Mouse (Mus musculus) hindbrain, embryonic 13.5 days (tissue): ENCODE data around the gene Lair1. TPM values are rescaled to one million over a fixed set of nuclear protein-coding genes. Genes with fewer than 3 reads are reported as not detected.
"Not testable (repeated sequence)": the region's sequence is repeated elsewhere in the genome, so short reads cannot be mapped to it uniquely, and the experiment has no call there.

Experiments used
- ATAC-seq: fragments of 200-750 bp; cut with Nextera tagmentation; 2 replicates; pipeline ENCODE4 v1.8.0; 2017; ENCODE audit warnings: moderate TSS enrichment; ENCODE audit not compliant: low FRiP score
- H3K27ac ChIP-seq: fragments of 300-500 bp; sonication (generic); 2 replicates; pipeline ENCODE4 v1.5.1; 2015; ENCODE audit warnings: inconsistent platforms, mild to moderate bottlenecking, moderate library complexity
- H3K27me3 ChIP-seq: fragments of 300-500 bp; sonication (generic); 2 replicates; pipeline ENCODE4 v1.6.1; 2015; ENCODE audit warnings: mild to moderate bottlenecking, inconsistent platforms
- H3K36me3 ChIP-seq: fragments of 300-500 bp; sonication (generic); 2 replicates; pipeline ENCODE4 v1.6.1; 2015; ENCODE audit warnings: mild to moderate bottlenecking, inconsistent platforms
- H3K4me1 ChIP-seq: fragments of 300-500 bp; sonication (generic); replicated peaks from 2 replicates; pipeline ENCODE4 v1.6.1; 2015; ENCODE audit warnings: inconsistent platforms
- H3K4me2 ChIP-seq: fragments of 300-500 bp; sonication (generic); 2 replicates; pipeline ENCODE4 v1.6.1; 2015; ENCODE audit warnings: inconsistent platforms, mild to moderate bottlenecking, moderate library complexity
- H3K4me3 ChIP-seq: fragments of 300-500 bp; sonication (generic); 2 replicates; pipeline ENCODE4 v1.5.1; 2015; ENCODE audit warnings: mild to moderate bottlenecking, inconsistent platforms
- H3K9ac ChIP-seq: fragments of 300-500 bp; sonication (generic); 2 replicates; pipeline ENCODE4 v1.6.1; 2015; ENCODE audit warnings: mild to moderate bottlenecking, inconsistent platforms
- H3K9me3 ChIP-seq: fragments of 300-500 bp; sonication (generic); 2 replicates; pipeline ENCODE4 v1.6.1; 2016; ENCODE audit warnings: inconsistent platforms
- WGBS: fragments of 180-500 bp; shearing (Covaris S2); methylation state at CpG from one replicate; pipeline ENCODE4 v1.1.7; 2015; 5-methylcytosine and 5-hydroxymethylcytosine counted together
- polyA plus RNA-seq: library from polyadenylated mRNA; unstranded; fragments of >200 nt; fragmentation: Nextera tagmentation; extraction: Ambion mirVana; gene quantifications from 2 replicates; pipeline ENCODE4 v1.2.1, GENCODE M21; 2015

Lair1 gene
- polyA plus RNA-seq, 1 experiment from 2014 or later, result 4.1 TPM

DNA sequence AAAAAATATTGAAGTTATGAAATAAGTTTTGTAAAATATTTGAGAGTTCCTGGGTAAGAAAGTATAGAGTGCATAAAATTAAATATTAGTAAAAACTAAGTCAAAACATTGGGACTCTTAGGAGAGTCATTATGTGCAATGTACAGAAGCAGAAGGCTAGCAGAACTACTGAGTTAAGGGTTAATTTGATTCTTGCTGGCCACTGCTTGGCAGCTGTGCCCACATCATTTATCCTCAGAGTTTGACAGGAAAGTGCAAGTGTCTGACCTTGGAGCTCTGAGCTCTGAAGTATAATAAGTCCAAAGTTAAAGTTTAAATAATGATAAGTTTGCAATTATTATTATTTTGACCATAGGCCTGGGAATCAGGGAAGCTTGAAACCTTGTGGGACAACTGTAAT is 18.7 kb upstream of the Lair1 start:
- H3K9ac ChIP-seq, result no peak overlapping the region
- H3K4me3 ChIP-seq, result no peak overlapping the region
- no peak for ATAC-seq
- no peaks in the 10 kb centered on the region for H3K4me1 ChIP-seq
- H3K9me3 ChIP-seq, result no peaks in the 10 kb centered on the region
- no peak overlapping the region for H3K27ac ChIP-seq
- no peaks in the 10 kb centered on the region for H3K36me3 ChIP-seq
- H3K4me2 ChIP-seq, result no peak overlapping the region
- H3K27me3 ChIP-seq, result no peaks in the 10 kb centered on the region

DNA sequence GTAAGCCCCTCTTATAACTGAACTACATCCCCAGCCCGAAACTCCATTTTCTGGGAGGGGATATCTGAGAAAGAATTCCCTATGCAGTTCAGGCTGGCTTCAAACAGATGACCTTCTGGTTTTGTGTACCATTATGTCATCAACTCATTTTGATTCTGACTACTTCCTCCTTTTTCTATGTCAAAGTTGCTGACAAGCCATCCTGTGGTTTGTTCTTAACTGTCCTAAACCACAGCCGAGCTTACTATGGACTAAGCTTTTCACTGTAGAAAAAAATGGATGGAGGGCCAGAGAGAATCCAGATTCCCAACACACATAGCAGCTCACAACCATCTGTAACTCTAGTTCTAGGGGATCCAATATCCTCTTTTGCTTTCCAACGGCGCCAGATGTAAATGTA is 17.5 kb upstream of the Lair1 start:
- no peak overlapping the region for H3K4me2 ChIP-seq
- no peaks in the 10 kb centered on the region for H3K4me1 ChIP-seq
- no peak overlapping the region for H3K9ac ChIP-seq
- H3K9me3 ChIP-seq, result no peaks in the 10 kb centered on the region
- no peaks in the 10 kb centered on the region for H3K27me3 ChIP-seq
- 80% methylated on average over 4 of the region's 4 CpGs for WGBS
- no peaks in the 10 kb centered on the region for H3K36me3 ChIP-seq
- no peak overlapping the region for H3K4me3 ChIP-seq
- ATAC-seq, result no peak
- H3K27ac ChIP-seq, result no peak overlapping the region

GRCm38 (mm10) chr7:4079511-4079910 is 16.5 kb upstream of the Lair1 start:
- Histone ChIP-seq H3K4me2 (no peak overlapping the region), H3K36me3 (no peaks in the 10 kb centered on the region), H3K27ac (no peak overlapping the region), H3K9me3 (no peaks in the 10 kb centered on the region), H3K9ac (no peak overlapping the region), H3K4me3 (no peak overlapping the region), H3K4me1 (no peaks in the 10 kb centered on the region), H3K27me3 (no peaks in the 10 kb centered on the region)
- ATAC-seq, result no peak
- 86% methylated on average over 7 of the region's 7 CpGs for WGBS

GRCm38 (mm10) chr7:4073144-4073543 is 10.1 kb upstream of the Lair1 start:
- Histone ChIP-seq H3K27ac (no peak overlapping the region), H3K4me3 (no peak overlapping the region), H3K36me3 (no peaks in the 10 kb centered on the region), H3K9me3 (no peaks in the 10 kb centered on the region), H3K9ac (no peak overlapping the region), H3K4me2 (no peak overlapping the region), H3K4me1 (no peaks in the 10 kb centered on the region), H3K27me3 (no peaks in the 10 kb centered on the region)
- no peak for ATAC-seq
- 81% methylated on average over 3 of the region's 3 CpGs for WGBS

DNA sequence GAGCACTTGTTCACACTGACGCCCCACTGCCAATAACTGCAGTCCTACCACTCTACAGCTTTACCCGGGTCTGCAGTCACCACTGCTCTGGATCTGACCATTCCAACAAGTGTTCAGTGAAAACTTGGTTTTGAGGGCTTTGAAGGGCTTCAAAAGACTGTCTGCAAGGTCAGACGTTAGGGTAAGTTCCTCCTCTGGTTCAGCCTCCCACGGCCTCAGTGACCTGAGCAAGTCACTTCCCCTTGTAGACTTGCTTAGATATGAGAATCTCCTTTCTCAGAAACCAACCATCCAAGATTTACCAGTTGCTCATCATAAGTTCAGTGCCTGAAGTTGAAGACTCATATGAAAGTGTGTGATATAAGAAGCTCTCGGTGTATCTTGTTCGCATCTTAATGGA is 8.1 kb upstream of the Lair1 start:
- H3K4me2 ChIP-seq, result no peak overlapping the region
- H3K27ac ChIP-seq, result no peak overlapping the region
- no peaks in the 10 kb centered on the region for H3K36me3 ChIP-seq
- no peaks in the 10 kb centered on the region for H3K4me1 ChIP-seq
- no peak overlapping the region for H3K4me3 ChIP-seq
- no peaks in the 10 kb centered on the region for H3K9me3 ChIP-seq
- 88% methylated on average over 6 of the region's 6 CpGs for WGBS
- no peaks in the 10 kb centered on the region for H3K27me3 ChIP-seq
- no peak overlapping the region for H3K9ac ChIP-seq
- ATAC-seq, result no peak

DNA sequence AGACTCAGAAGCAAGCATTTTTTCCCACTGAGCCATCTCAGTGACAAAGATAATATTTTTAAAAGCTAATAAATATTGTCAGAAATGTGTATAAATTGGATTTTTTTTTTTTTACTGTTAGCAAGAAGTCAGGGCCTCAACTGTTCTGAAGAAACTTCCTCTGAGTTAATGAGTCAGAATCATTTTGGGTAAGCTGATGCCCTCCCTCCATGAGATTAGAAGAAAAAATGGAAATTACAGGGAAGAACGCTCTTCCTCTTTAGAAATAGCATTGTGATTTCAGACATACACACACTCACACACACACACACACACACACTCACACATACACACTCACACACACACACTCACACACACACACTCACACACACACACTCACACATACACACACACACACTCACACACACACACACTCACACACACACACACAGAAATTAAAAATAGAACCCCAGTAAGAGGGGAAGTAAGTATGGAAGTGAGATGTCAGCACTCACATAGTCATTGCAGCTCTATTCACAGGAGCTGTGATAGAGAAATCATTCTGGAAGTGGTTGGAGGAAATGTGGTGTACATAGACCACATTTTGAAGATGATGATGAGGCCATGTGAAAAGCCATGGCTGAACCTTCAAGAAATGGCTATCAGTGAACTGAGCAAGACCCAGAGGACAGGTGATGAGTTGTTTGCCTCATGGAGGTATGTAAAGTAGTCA is 866 bp upstream of the Lair1 start:
- no peak overlapping the region for H3K9ac ChIP-seq
- H3K27ac ChIP-seq, result no peak overlapping the region
- no peaks in the 10 kb centered on the region for H3K9me3 ChIP-seq
- no peak overlapping the region for H3K4me3 ChIP-seq
- H3K27me3 ChIP-seq, result no peaks in the 10 kb centered on the region
- no peaks in the 10 kb centered on the region for H3K36me3 ChIP-seq
- ATAC-seq, result no peak
- H3K4me2 ChIP-seq, result no peak overlapping the region
- no peaks in the 10 kb centered on the region for H3K4me1 ChIP-seq
- WGBS, result 94% methylated on average over 1 of the region's 1 CpGs

- H3K27me3 ChIP-seq, H3K4me2 ChIP-seq, ATAC-seq, H3K9ac ChIP-seq, H3K9me3 ChIP-seq, H3K36me3 ChIP-seq, H3K27ac ChIP-seq, H3K4me3 ChIP-seq, H3K4me1 ChIP-seq: not testable (repeated sequence)
- WGBS, result 48% methylated on average over 9 of the region's 9 CpGs
These were observed 2.3 kb downstream of the Lair1 start for GRCm38 (mm10) chr7:4060602-4061188.

DNA sequence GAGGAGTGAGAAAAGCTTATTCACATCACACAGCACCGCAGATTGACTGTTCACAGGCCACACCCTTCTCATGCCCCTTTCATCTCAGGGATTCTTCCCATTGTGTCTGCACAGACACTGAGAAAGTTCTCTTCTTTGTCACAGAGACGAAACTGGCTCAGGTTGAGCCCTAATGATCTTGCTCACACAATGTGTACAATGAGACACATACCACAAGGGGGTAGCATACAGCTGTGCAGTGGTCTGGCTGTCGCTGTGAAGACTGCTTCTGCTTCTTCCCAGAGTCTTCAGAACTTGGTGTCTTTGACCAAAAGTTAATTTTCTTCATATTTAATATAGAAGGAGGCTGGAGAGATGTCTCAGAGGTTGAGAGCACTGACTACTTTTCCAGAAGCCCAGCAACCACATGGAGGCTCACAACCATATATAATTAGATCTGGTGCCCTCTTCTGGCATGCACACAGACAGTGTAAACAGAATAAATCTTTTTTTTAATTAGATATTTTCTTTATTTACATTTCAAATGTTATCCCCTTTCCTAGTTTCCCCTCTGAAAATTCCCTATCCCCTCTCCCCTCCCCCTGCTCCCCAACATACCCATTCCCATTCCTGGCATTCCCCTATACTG is 36.1 kb downstream of the Lair1 start:
- Histone ChIP-seq H3K9ac (no peak overlapping the region), H3K4me3 (no peak overlapping the region), H3K27me3 (no peaks in the 10 kb centered on the region), H3K27ac (no peak overlapping the region), H3K36me3 (no peaks in the 10 kb centered on the region), H3K4me2 (no peak overlapping the region), H3K4me1 (no peaks in the 10 kb centered on the region), H3K9me3 (no peaks in the 10 kb centered on the region)
- ATAC-seq, result no peak
- 21% methylated on average over 3 of the region's 3 CpGs for WGBS

DNA sequence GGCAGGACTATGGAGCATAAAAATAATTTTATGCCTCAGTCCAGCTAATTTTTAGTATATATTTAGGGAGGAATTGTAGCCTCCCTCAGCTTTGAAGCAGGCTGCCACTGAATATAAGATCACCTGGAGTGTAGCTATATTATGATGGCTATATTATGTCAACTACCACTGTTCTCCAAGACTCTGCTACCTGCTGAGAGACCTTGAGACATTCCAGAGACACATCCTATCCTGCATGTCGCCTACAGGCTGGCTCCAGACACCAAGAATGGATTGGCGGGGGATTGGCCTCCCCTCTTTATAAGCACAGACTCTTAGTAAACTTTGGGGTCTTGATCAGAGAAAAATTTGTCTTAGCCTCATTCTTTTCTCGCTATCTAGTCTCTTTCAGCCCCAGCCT is 58.4 kb downstream of the Lair1 start:
- 68% methylated on average over 3 of the region's 3 CpGs for WGBS
- not testable (repeated sequence) for H3K9ac ChIP-seq, H3K4me3 ChIP-seq, H3K27me3 ChIP-seq, H3K4me1 ChIP-seq, H3K4me2 ChIP-seq, ATAC-seq, H3K27ac ChIP-seq, H3K36me3 ChIP-seq, H3K9me3 ChIP-seq

GRCm38 (mm10) chr7:4003996-4004395 is 59.0 kb downstream of the Lair1 start:
- H3K27ac ChIP-seq, H3K9ac ChIP-seq, H3K4me1 ChIP-seq, H3K4me3 ChIP-seq, H3K4me2 ChIP-seq, H3K36me3 ChIP-seq, ATAC-seq, H3K9me3 ChIP-seq, H3K27me3 ChIP-seq: not testable (repeated sequence)
- 82% methylated on average over 4 of the region's 4 CpGs for WGBS

DNA sequence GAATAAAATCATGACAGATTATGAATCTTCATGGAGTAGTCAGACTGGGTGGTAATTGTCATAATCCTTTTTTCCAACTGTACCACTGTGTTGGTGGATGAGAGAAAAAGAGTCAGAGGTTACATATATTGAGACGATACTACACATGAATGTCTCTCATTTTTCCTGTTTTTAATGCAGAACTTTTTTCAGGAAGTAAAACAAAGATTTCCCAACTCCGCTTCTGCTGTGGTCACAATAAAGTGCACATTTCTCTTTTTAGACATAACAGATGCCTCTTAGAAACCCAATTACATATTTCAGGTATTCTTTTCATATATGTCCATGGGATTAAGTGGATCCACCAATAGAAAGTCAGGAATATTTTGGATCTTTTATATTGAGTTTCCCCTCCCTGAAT is 101.0 kb downstream of the Lair1 start:
- no peak overlapping the region for H3K4me2 ChIP-seq
- no peak overlapping the region for H3K27ac ChIP-seq
- H3K36me3 ChIP-seq, result no peaks in the 10 kb centered on the region
- no peaks in the 10 kb centered on the region for H3K4me1 ChIP-seq
- no peak overlapping the region for H3K9ac ChIP-seq
- ATAC-seq, result no peak
- H3K4me3 ChIP-seq, result no peak overlapping the region
- H3K27me3 ChIP-seq, result no peaks in the 10 kb centered on the region
- WGBS, result 92% methylated on average over 2 of the region's 2 CpGs
- H3K9me3 ChIP-seq, result 0 out of 2 replicates have a peak, but pooled peaks cover 2% of the 10 kb centered on the region

DNA sequence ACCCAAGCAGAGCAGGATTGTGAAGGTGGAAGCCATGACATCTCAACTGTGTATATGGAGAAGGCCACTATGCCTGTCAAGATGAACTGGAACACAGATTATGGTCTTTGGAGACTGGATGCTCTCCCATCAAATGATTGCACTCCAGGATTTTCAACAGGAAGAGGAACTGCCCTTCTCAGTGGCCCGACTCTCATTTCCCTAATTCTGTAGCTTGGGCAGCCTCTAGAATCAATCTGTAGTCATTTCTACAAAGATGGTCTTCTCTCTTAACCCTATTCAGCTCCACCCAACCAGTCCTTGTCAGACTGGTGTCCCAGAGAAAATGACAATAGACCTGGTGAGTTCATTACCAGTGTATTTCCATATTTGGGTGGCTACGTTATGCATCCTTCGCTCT is 105.6 kb downstream of the Lair1 start:
- 87% methylated on average over 3 of the region's 3 CpGs for WGBS
- Histone ChIP-seq H3K36me3 (no peaks in the 10 kb centered on the region), H3K27me3 (no peaks in the 10 kb centered on the region), H3K9me3 (0 out of 2 replicates have a peak, but pooled peaks cover 2% of the 10 kb centered on the region), H3K4me1 (no peaks in the 10 kb centered on the region), H3K9ac (no peak overlapping the region), H3K27ac (no peak overlapping the region), H3K4me3 (no peak overlapping the region), H3K4me2 (no peak overlapping the region)
- no peak for ATAC-seq
